Mouse (Mus musculus) hindlimb bud, embryonic 11.5 days (tissue): ENCODE results near the gene Gfm1.

Experiments
- DNase-seq: peaks from one replicate; pipeline ENCODE4 v3.0.0-alpha.2; 2012; ENCODE audit warnings: low read depth, low spot score; ENCODE audit errors: extremely low spot score

Gfm1 gene

DNA sequence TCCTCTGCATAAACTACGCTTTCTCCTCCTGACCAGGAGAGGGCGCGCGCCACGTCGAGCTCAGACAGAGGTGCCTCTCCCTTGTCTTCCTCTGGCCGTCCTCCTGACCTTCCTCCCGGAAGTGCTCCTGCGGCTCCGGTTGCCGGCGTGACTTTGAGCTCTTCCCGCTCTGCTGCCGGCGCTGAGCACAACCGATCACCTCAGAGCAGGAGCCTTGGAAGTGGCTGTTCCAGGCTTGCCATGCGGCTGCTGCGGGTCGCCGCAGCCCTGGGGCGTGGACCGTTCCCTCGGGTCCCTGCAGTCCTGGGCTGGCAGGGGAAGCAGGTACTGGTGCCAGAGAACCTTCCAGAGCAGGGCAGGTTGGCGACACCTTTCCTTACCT, at the start of gene Gfm1:
Gfm1 (plus strand) TSS at position 98 of the 382 bp plus-strand sequence.
- peak; percentile 44 for DNase-seq

GRCm38 (mm10) chr3:67429338-67429998, 428 bp upstream of the Gfm1 start:
- DNase-seq, result peak; percentile 16

DNA sequence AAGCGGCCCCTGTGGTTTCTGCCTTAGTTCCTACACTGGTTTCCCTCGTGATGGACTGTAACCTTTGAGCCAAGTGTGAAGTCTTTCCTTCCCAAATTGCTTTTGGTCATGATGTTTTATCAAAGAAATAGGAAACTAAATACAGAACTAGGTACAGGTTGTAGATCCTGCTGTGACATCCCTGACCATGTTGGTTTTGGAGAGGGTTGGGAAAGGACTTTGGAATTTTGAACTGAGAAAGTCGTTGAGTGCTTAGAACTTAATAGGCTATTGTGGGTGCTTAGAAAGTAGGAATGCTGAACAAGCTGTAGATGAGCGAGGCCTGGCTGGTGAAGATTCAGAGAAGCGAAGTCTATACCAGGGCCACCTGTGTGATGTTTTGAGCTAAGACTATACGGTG, 4.1 kb downstream of the Gfm1 start:
- DNase-seq, result no peak

GRCm38 (mm10) chr3:67447143-67447542, 17.2 kb downstream of the Gfm1 start:
- no peak for DNase-seq

GRCm38 (mm10) chr3:67449660-67450059, 19.8 kb downstream of the Gfm1 start:
- no peak for DNase-seq

DNA sequence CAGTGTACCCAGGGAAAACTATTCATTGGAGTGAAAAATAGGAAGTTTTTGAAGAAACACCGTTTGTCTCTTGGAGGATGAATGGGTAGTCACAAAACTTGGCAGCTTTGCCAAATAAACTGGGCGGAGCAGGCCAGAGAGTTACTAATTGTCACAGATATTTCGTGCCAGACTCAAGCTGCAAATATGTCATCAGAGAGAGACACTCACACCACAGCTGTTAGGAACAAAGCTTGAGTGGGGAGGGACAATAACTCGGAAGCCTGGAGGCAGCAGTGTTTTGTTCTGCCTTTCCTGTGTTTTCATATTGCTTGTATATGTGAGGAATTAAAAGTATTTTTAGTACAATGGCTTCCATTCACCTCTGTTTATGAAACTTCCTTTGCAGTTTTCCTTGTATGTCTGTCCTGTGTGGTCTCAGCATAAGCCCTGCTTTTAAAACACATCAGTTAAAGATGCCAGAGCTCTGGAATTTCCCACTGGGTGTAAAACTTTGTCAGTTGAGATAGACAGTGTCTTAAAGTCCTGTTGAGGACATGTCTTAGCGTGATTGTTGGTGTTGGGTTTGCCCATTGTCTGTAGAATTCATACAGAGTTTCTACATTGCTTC, 20.8 kb downstream of the Gfm1 start:
- DNase-seq, result no peak

DNA sequence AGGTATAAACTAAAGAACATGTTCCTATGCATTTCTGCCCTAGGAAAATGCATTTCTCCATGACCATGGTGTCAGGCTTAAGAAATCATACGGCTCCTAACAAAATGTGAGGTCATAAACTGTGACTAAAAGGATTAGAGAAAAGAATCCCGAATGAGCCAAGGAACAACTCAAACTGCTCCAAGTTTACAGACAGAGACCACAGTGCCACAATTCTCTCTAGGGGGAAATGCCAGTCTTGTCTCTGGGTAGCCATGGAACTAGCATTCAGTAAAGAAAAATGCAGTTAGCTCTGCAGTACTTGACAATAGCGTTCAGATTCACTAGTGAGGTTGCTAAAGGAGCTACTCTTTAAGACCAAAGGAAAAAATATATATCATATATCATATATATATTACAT, 30.0 kb downstream of the Gfm1 start:
- DNase-seq, result no peak

DNA sequence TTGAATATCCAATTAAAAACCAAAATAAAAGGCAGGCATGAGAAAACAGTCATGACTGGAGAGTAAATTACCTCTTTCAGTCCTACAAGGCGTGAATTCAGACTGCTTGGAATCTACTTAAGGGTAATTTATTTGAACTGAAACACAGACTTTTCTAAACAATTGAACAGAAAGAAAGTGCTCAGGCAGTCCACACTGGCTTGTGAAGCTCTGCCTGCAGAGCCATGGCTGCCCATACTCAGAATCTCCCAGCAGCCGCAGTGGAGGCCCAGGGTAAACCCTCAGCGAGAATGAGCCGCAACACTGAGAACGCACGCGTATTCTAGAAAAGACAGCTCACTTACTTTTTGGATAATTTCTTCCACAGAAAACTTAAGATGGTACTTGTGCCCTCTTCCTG, 32.1 kb downstream of the Gfm1 start:
- DNase-seq, result no peak

DNA sequence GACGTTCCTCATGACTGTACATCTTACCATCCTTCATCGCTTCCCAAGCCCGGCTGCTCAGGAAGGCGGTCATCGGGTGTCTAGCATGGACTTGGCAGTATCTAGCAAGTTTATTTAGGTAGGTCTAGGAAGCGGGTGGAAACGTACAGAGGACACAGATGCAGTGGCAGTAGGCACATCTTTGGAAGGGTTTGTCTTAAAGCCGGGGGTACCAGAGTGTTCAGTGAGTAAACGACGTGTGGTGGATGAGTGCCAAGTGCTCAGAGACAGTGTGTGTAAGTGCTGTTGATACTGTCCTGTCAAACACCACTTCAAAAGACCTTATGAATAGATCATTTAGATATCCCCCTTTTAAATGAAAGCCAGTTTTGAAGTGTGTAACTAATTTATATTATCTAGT, 32.7 kb downstream of the Gfm1 start:
- DNase-seq, result no peak

GRCm38 (mm10) chr3:67463001-67463400, 33.1 kb downstream of the Gfm1 start:
- DNase-seq, result no peak

DNA sequence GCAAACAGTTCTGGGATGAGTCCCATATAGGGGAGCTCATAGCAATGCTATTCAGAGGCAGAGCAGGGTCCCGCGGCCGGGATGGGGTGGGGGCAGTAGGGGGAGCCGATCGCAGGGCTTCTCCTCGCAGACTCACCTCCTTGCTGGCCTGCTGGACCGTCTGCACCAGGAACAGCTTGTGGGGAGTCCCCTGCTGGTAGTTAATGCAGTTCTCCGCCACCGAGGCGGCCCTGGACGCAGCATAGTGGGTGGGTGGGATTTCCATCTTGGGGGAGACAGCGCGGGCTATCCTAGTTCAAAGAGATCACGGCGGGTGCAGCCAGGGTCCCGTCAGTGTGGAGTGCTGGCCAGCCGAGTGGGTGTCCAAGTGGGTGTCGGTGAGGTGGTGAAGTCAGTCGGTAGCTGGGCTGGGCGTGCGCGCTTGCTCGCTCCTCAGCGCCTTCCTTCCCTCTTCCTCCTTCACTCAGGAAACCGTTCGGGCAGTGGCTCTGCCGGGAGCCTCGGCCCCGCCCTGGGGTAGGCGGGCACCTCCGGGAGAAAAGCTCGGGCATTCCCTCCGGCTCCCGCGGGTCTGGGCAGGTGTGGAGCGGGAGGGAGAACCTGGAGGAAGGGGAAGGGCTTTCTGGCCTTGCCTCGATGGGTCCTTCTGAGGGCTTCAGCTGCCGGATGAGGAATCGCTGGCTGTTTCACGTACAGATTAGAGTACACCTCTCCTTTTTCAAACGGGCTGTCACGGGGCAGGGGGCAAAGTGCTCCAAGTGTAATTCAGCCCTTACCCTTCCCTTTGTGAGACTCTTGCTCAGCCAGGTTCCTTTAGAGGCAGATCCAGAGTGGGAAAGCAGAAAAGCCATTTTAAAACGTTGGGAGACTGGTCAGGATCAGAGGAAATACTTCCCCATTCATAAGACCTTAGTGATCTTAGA, 33.8 kb downstream of the Gfm1 start, which contains the start of gene Lxn:
Lxn (minus strand) TSS at position 477 of the 923 bp plus-strand sequence.
- DNase-seq, result no peak

DNA sequence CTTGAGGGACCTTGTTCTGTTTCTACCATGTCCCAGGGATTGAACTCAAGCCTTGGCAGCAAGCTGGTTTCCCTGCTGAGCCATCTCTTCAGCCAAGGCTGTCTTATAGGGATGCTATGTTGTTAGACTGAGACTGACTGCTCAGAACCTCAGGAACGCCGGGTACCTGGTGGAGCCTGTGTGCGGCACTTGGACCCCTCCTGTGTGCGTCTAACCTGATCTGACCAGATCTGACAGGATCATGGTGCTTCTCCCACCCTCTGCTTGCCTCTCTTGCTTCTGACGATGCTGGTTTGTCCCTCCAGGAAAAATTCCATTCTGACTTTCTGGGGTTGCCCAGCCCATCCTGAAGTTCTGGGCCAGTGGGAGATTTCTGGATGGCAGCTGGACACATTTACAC, 36.7 kb downstream of the Gfm1 start:
- DNase-seq, result no peak

GRCm38 (mm10) chr3:67467281-67467680, 37.4 kb downstream of the Gfm1 start:
- DNase-seq, result no peak

DNA sequence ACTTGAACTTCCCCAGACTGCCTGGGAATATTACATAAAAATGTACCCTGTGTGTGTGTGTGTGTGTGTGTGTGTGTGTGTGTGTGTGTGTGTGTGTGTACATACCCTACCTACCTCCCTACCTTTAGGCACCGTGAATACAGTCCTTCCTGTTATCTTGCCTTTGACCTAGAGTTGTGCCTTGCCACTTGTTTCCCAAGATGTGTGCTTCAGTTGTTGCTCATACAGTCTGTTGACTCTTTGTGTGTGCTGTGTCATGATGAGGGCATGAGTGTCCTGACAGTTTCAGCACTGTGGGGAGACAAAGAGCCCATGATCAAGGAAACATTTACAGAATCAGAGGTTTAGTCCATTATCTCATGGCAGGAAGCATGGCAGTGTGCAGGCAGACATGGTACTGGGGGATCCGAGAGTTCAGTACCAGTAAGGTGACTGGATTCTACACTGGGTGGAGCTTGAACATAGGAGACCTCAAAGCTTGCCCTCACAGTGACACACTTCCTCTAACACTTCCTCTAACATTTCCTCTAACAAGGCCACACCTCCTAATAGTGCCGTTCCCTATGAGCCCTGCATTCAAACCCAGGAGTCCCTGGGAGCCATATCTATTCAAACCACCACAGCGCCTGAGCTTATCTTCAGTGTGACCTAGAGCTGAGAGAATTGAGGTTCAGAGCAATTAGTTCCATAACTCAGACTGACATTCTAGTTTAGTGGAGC, 41.7 kb downstream of the Gfm1 start:
- no peak for DNase-seq

DNA sequence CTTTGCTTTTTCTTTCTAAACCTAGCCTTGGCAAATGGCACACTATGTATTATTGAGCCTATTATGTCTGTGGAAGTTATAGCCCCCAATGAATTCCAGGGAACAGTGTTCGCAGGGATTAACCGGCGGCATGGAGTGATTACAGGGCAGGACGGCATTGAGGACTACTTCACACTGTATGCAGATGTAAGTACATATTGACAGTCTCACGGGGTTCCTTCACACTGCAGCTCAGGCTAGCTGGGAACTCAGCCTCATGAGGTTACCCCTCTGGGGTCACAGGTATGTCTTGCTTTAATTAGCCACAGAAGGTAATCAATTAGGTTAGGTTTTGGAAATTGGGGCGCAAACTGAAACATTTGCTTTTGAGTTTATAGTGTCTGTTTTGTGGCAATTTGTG, 43.5 kb downstream of the Gfm1 start:
- no peak for DNase-seq

- DNase-seq, result no peak
Observed at GRCm38 (mm10) chr3:67479806-67480205, 49.9 kb downstream of the Gfm1 start.

GRCm38 (mm10) chr3:67482400-67482799, 52.5 kb downstream of the Gfm1 start:
- DNase-seq, result no peak

- DNase-seq, result no peak
Observed at GRCm38 (mm10) chr3:67485233-67485632, 55.3 kb downstream of the Gfm1 start.

- no peak for DNase-seq
Observed at GRCm38 (mm10) chr3:67490156-67490555, 60.3 kb downstream of the Gfm1 start.

GRCm38 (mm10) chr3:67492086-67492869, 62.4 kb downstream of the Gfm1 start:
- no peak for DNase-seq
